Mouse (Mus musculus) liver, embryonic 18 days (tissue): ENCODE results near the gene Kpna1. TPM values are rescaled to one million over a fixed set of nuclear protein-coding genes. Genes with fewer than 3 reads are reported as not detected.

Source experiments
- polyA plus RNA-seq: library from polyadenylated mRNA; depleted of rRNA; stranded (reverse); fragments of >200 nt; gene quantifications from 2 replicates; pipeline ENCODE4 v1.2.3, GENCODE M21; 2012; rRNA removed

Gene Kpna1
- 7.6 and 8.0 TPM in 2 replicates for polyA plus RNA-seq

GRCm38 (mm10) chr16:35978450-35978849, at the start of gene Kpna1:
TSS of gene Kpna1 (plus strand) at chr16:35978750.

GRCm38 (mm10) chr16:35938211-35939151, 40.1 kb upstream of the Kpna1 start, which contains the start of the genes Parp9 and Dtx3l:
TSS of gene Parp9 (plus strand) at chr16:35938470.
TSS of gene Dtx3l (minus strand) at chr16:35939151.

GRCm38 (mm10) chr16:36040640-36041624, 62.4 kb downstream of the Kpna1 start, which contains the start of gene Wdr5b:
TSS of gene Wdr5b (plus strand) at chr16:36041190.

GRCm38 (mm10) chr16:36071450-36072379, 93.2 kb downstream of the Kpna1 start, which contains the start of the genes Fam162a and Ccdc58:
TSS of gene Fam162a (minus strand) at chr16:36071594.
TSS of gene Ccdc58 (plus strand) at chr16:36071685.

Other genes starting within 250 kb of the Kpna1 start
- 4.7 and 5.3 TPM in 2 replicates for gene Dirc2, start 209.4 kb upstream of the Kpna1 start, polyA plus RNA-seq
- gene Hspbap1, start 208.4 kb upstream of the Kpna1 start, polyA plus RNA-seq = 8.9 and 9.2 TPM in 2 replicates
- 6.2 and 6.8 TPM in 2 replicates for gene Parp14, start 107.2 kb upstream of the Kpna1 start, polyA plus RNA-seq
- 15.2 and 20.5 TPM in 2 replicates for gene Parp9, start 40.3 kb upstream of the Kpna1 start, polyA plus RNA-seq
- 9.2 and 11.2 TPM in 2 replicates for gene Dtx3l, start 39.6 kb upstream of the Kpna1 start, polyA plus RNA-seq
- gene Wdr5b, start 62.4 kb downstream of the Kpna1 start, polyA plus RNA-seq = 2.0 and 2.1 TPM in 2 replicates
- gene Fam162a, start 92.8 kb downstream of the Kpna1 start, polyA plus RNA-seq = 94.7 and 102 TPM in 2 replicates
- gene Ccdc58, start 92.9 kb downstream of the Kpna1 start, polyA plus RNA-seq = 54.7 and 63.5 TPM in 2 replicates
- gene Csta1, start 152.5 kb downstream of the Kpna1 start, polyA plus RNA-seq = not detected in 2 replicates
- gene Stfa2l1, start 178.1 kb downstream of the Kpna1 start, polyA plus RNA-seq = 413 and 598 TPM in 2 replicates
- 775 and 1,146 TPM in 2 replicates for gene Gm5483, start 205.5 kb downstream of the Kpna1 start, polyA plus RNA-seq
- gene Gm5416, start 231.7 kb downstream of the Kpna1 start, polyA plus RNA-seq = 10.4 and 17.3 TPM in 2 replicates
- 97.2 and 148 TPM in 2 replicates for gene 2010005H15Rik, start 242.7 kb downstream of the Kpna1 start, polyA plus RNA-seq